Mouse (Mus musculus) adipocyte (in vitro differentiated cells): Measurements from ENCODE around the gene Lbhd2.
A peak's percentile ranks its signal among the peaks of the same experiment; 100 is the strongest.

Experiments used
- DNase-seq: peaks from one replicate; pipeline ENCODE4 v3.0.0-alpha.2; 2016; ENCODE audit warnings: low spot score

Lbhd2 gene

GRCm38 (mm10) chr12:111406622-111407021, at the start of gene Lbhd2:
TSS of gene Lbhd2 (plus strand) at chr12:111406809.
- no peak for DNase-seq

GRCm38 (mm10) chr12:111360671-111361070, 45.9 kb upstream of the Lbhd2 start:
- DNase-seq, result no peak

GRCm38 (mm10) chr12:111361319-111362098, 45.1 kb upstream of the Lbhd2 start:
- no peak for DNase-seq

- no peak for DNase-seq
Observed at GRCm38 (mm10) chr12:111364234-111364633, 42.4 kb upstream of the Lbhd2 start.

DNA sequence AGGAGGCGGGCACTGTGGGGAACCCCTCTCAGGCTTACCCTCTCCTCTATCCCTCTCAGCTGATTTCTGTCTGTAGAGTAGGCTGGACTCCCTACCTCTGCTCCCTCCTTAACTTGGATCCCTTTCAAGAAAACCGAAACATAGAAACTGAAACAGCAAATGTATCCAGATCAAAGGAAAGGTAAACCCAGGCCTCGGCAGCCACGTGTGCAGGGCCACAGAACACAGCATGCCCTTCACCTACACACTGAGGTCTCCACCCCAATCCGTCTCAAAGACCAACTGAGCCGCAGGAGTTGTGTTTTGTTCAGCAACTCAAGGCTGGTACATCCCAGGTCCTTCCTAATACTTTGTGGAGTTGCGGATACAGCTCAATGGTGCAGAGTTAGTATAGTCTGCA, 39.5 kb upstream of the Lbhd2 start:
- DNase-seq, result no peak

- no peak for DNase-seq
Observed at GRCm38 (mm10) chr12:111370249-111370648, 36.4 kb upstream of the Lbhd2 start.

GRCm38 (mm10) chr12:111371905-111372304, 34.7 kb upstream of the Lbhd2 start:
- no peak for DNase-seq

DNA sequence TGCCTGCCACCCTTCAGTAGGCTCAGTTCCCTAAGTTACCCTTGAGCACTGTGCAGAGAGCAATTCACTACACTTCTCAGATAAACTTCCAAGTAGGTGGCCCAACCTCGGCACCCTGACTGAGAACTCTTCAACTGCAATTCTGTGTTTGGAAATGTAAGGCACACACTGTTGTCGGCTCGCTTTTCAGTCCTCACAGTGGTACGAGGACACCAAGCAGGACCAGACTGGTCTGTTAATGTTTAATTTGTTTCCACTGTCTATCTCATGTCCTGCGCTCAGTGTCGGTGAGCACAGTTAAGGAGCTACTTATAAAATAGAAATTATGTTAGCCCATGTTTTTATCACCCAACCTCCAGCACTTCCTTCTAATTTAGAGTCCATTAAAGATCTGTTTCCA, 33.2 kb upstream of the Lbhd2 start:
- DNase-seq, result no peak

- DNase-seq, result no peak
Observed at GRCm38 (mm10) chr12:111374727-111375126, 31.9 kb upstream of the Lbhd2 start.

DNA sequence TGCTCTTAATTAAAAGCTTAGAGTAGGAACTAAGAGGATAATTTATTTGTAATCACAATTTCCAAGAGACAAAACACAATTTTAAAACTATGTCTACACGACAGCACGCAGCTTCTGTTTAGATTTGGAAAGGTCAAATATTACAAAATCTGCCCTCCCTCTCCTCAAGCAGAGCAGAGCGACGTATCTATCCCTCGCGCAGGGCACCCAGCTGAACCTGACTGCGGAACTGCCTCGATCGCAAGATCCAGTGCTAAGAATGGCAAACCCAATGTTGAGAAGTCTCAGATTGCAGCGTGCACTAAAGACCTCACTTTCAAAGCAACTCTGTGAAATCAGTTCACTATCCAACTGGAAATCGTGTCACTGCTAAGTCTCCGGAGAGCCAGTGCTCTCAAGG, 31.1 kb upstream of the Lbhd2 start:
- no peak for DNase-seq

- DNase-seq, result peak; percentile 23
Observed at GRCm38 (mm10) chr12:111376053-111376452, 30.6 kb upstream of the Lbhd2 start.

- peak; percentile 29 for DNase-seq
Observed at GRCm38 (mm10) chr12:111376826-111377331, 29.7 kb upstream of the Lbhd2 start.

DNA sequence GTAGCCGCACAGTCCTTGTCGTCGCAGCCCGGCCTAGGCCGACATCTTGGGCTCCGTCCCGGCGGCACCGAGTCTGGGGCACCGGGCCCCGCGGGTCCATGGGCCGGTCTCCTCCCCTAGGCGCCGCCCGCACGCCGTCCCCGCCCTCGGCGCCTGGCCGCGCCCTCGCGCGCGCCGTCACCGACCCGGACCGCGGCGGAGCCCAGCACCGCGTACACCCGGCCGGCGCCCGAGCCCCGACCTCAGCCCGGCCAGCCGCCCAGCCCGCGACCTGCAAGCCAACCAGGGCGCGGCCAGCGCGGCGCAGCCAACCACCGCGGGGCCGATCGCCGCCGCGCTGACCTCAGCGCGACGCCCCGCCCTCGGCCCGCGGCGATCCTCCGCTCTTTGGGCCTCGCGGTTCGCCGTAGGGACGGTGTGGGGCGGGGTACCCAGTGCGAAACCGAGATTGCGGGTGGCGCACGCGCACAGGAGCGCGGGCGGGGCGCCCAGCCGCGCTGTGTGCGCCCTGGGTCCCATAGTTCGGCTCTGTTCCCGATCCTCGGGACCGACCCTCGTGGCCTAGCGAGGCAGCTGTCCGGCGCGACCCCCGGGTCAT, 29.1 kb upstream of the Lbhd2 start, which contains the start of gene Cdc42bpb:
Gene Cdc42bpb (minus strand): TSS at position 343 of the 598 bp plus-strand sequence.
- peak; percentile 88 for DNase-seq

DNA sequence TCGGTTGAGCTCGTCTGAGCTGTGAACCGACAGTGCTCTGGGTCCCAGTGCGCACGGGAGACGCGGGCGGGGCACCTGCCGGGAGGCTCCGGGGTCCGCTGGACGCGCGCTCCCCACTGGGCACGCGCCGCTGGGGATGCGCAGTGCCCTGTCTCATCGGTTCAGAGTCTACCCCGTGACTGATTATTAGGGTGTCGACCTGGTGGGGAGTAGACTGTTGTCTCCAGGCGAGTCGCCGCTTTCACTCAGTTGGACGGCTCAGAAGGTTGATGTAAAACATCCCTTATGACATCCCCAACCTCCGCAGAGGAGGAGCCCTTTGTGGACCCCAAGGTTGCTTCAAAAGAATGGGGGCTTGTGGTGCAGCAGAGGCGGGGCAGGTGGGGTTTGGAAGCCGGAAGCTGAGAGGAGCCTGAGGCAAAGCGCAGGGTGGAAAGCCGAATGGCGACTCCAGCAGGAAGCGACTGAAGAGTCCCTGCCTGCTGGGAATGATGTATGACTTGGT, 28.6 kb upstream of the Lbhd2 start:
- no peak for DNase-seq

- DNase-seq, result no peak
Observed at GRCm38 (mm10) chr12:111378812-111379211, 27.8 kb upstream of the Lbhd2 start.

- DNase-seq, result no peak
Observed at GRCm38 (mm10) chr12:111385883-111386641, 20.5 kb upstream of the Lbhd2 start.

- DNase-seq, result no peak
Observed at GRCm38 (mm10) chr12:111386642-111387120, 19.9 kb upstream of the Lbhd2 start.

GRCm38 (mm10) chr12:111387146-111387545, 19.5 kb upstream of the Lbhd2 start:
- no peak for DNase-seq

GRCm38 (mm10) chr12:111394008-111394407, 12.6 kb upstream of the Lbhd2 start:
- no peak for DNase-seq

DNA sequence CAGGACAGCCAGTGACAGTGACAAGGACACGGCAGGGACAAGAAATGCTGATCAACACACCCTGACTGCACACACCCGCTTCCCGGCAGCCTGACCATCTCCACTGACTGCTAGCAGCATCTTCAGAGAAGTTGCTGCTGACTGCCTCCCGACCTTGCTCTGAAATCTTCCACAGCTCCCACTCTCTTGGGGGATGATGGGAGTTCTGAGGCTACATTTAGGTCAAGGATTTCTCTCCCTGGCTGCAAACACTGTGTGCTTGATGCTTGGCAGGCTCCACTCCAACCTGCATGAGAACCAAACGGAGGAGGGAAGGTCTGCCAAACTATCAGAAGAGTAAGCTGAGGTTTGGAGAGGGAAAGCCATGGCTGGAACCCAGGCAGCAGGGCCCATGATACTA, 9.6 kb upstream of the Lbhd2 start:
- no peak for DNase-seq

- DNase-seq, result peak; percentile 87
Observed at GRCm38 (mm10) chr12:111401454-111402184, 5.0 kb upstream of the Lbhd2 start.

GRCm38 (mm10) chr12:111404880-111405279, 1.7 kb upstream of the Lbhd2 start:
- no peak for DNase-seq
